Mouse (Mus musculus) C3H10T1/2 (cell line): ENCODE results near the gene Pih1d3. TPM values are rescaled to one million over a fixed set of nuclear protein-coding genes. Genes with fewer than 3 reads are reported as not detected.

Experiments used
- polyA plus RNA-seq, 2 experiments: library from polyadenylated mRNA; unstranded; fragments of >200 nt; fragmentation: generic; extraction: Trizol; gene quantifications; one replicate each; pipeline ENCODE4 v1.2.1; 2012; ENCODE audit warnings: missing spikeins in 2 of 2

The Pih1d3 gene
- not detected for polyA plus RNA-seq

GRCm38 (mm10) chr1:31222564-31222963 is at the start of gene Pih1d3, which contains the start of gene 4931428L18Rik:
Gene Pih1d3 (plus strand): TSS chr1:31222838.
Gene 4931428L18Rik (minus strand): TSS chr1:31222684.

GRCm38 (mm10) chr1:31176101-31176500 is 46.5 kb upstream of the Pih1d3 start, which contains the start of gene Lgsn:
Gene Lgsn (plus strand): TSS chr1:31176401.

Other genes starting within 250 kb of the Pih1d3 start
- not detected for gene AC153137.1, start 244.9 kb upstream of the Pih1d3 start, polyA plus RNA-seq
- gene Lgsn, start 46.4 kb upstream of the Pih1d3 start, polyA plus RNA-seq, result not detected
- gene 4931428L18Rik, start 154 bp upstream of the Pih1d3 start, polyA plus RNA-seq, result under 1 TPM in 1 of 2 experiments, not detected in 1; 0.05 TPM